Mouse (Mus musculus): Measurements from ENCODE around the gene Mptx2. TPM values are rescaled to one million over a fixed set of nuclear protein-coding genes. Genes with fewer than 3 reads are reported as not detected.
"Not testable (repeated sequence)": the region's sequence is repeated elsewhere in the genome, so short reads cannot be mapped to it uniquely, and the experiment has no call there.

The Mptx2 gene
- polyA plus RNA-seq, 1 experiment from 2014 or later, result not detected

DNA sequence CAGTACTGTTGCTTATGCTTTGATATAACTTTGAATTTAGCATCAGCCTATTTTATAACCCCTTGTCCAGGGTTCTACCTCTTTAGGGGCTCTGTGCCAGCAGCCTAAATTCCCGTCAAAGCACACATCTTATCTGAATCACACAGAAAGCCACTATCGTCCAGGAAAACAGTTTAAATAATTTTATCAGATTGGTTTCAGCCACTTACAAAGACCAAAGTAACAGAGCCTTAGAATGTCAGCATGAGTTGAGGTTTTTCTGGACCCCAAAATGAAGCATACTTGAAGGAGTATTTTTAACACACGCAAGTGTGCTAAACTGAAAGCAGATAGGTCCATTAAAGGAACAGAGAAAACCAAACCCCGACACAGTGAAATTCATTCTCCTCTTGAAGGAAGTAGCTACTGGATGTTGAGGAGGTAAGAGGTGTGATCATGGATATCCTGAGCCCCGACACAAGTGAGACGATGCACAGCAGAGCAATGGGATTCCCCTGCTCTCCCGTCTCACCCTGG is 36.0 kb upstream of the Mptx2 start:
- H3K36me3 ChIP-seq (ENCODE audit: control insufficient read depth, insufficient read depth, low read length); H3K4me3 ChIP-seq (ENCODE audit: low read length); H3K27ac ChIP-seq (ENCODE audit: low read depth, low read length); H3K27me3 ChIP-seq (replicated peaks; ENCODE audit: control insufficient read depth, insufficient read depth, low read length); ATAC-seq; H3K4me2 ChIP-seq (ENCODE audit: low read length); H3K9me3 ChIP-seq (ENCODE audit: control insufficient read depth, low read length); H3K4me1 ChIP-seq (ENCODE audit: control insufficient read depth, insufficient read depth, low read depth, low read length); H3K9ac ChIP-seq (ENCODE audit: low read depth, low read length): not testable (repeated sequence)
- 89% methylated on average over 7 of the region's 7 CpGs for WGBS

GRCm38 (mm10) chr1:173302795-173303194 is 25.2 kb upstream of the Mptx2 start:
- not testable (repeated sequence) for ATAC-seq; H3K4me2 ChIP-seq (ENCODE audit: low read length); H3K4me3 ChIP-seq (ENCODE audit: low read length); H3K9me3 ChIP-seq (ENCODE audit: control insufficient read depth, low read length); H3K27ac ChIP-seq (ENCODE audit: low read depth, low read length); H3K9ac ChIP-seq (ENCODE audit: low read depth, low read length); H3K27me3 ChIP-seq (replicated peaks; ENCODE audit: control insufficient read depth, insufficient read depth, low read length); H3K36me3 ChIP-seq (ENCODE audit: control insufficient read depth, insufficient read depth, low read length); H3K4me1 ChIP-seq (ENCODE audit: control insufficient read depth, insufficient read depth, low read depth, low read length)
- 65% methylated on average over 3 of the region's 3 CpGs for WGBS

- H3K9ac ChIP-seq (ENCODE audit: low read depth, low read length), result no peak within 1 kb of the TSS
- ATAC-seq, result no peak
- no peak within 1 kb of the TSS for H3K4me2 ChIP-seq (ENCODE audit: low read length)
Observed at GRCm38 (mm10) chr1:173265701-173266100, 11.9 kb downstream of the Mptx2 start, which contains the start of gene Olfr418. Olfr418 (plus strand) TSS chr1:173266001.

DNA sequence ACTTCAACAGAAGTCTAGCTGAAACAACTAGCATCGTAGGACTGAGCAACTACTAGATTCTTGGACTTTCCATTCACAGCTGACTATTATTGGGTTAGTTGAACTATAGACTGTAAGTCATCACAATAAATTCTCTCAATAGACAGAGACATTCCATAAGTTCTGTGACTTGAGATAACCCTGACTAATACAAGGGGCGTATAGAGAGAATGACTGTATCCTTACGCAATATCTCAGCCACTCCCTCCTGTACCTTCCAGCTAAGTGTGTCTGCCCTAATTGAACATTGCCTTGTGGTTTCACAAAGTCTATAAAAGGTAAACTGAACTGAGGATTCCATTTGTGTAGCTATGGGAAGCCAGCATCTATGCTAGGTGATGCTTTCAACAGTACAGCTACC is 27.7 kb downstream of the Mptx2 start:
- Histone ChIP-seq H3K9ac (ENCODE audit: low read depth, low read length) (no peak overlapping the region), H3K36me3 (ENCODE audit: control insufficient read depth, insufficient read depth, low read length) (no peaks in the 10 kb centered on the region), H3K9me3 (ENCODE audit: control insufficient read depth, low read length) (no peaks in the 10 kb centered on the region), H3K4me2 (ENCODE audit: low read length) (no peak overlapping the region), H3K27me3 (replicated peaks; ENCODE audit: control insufficient read depth, insufficient read depth, low read length) (no peaks in the 10 kb centered on the region), H3K4me3 (ENCODE audit: low read length) (no peak overlapping the region), H3K27ac (ENCODE audit: low read depth, low read length) (no peak overlapping the region), H3K4me1 (ENCODE audit: control insufficient read depth, insufficient read depth, low read depth, low read length) (no peaks in the 10 kb centered on the region)
- 91% methylated on average over 3 of the region's 3 CpGs for WGBS
- no peak for ATAC-seq

More at GRCm38 (mm10) chr1:173265701-173266100, 11.9 kb downstream of the Mptx2 start, which contains the start of gene Olfr418:
- H3K4me3 ChIP-seq (ENCODE audit: low read length), result no peak within 1 kb of the TSS
- no peak within 1 kb of the TSS for H3K27ac ChIP-seq (ENCODE audit: low read depth, low read length)
- no peaks in the 10 kb centered on the region for H3K4me1 ChIP-seq (ENCODE audit: control insufficient read depth, insufficient read depth, low read depth, low read length)
- no peaks in the 10 kb centered on the region for H3K36me3 ChIP-seq (ENCODE audit: control insufficient read depth, insufficient read depth, low read length)
- no peaks in the 10 kb centered on the region for H3K27me3 ChIP-seq (replicated peaks; ENCODE audit: control insufficient read depth, insufficient read depth, low read length)
- no peaks in the 10 kb centered on the region for H3K9me3 ChIP-seq (ENCODE audit: control insufficient read depth, low read length)

GRCm38 (mm10) chr1:173237004-173237403 is 40.6 kb downstream of the Mptx2 start:
- not testable (repeated sequence) for H3K4me2 ChIP-seq (ENCODE audit: low read length); ATAC-seq; H3K27ac ChIP-seq (ENCODE audit: low read depth, low read length); H3K9me3 ChIP-seq (ENCODE audit: control insufficient read depth, low read length); H3K4me1 ChIP-seq (ENCODE audit: control insufficient read depth, insufficient read depth, low read depth, low read length); H3K36me3 ChIP-seq (ENCODE audit: control insufficient read depth, insufficient read depth, low read length); H3K4me3 ChIP-seq (ENCODE audit: low read length); H3K9ac ChIP-seq (ENCODE audit: low read depth, low read length); H3K27me3 ChIP-seq (replicated peaks; ENCODE audit: control insufficient read depth, insufficient read depth, low read length)
- 81% methylated on average over 1 of the region's 1 CpGs for WGBS

GRCm38 (mm10) chr1:173227081-173227480 is 50.5 kb downstream of the Mptx2 start, which contains the start of gene Fcer1a:
Fcer1a (minus strand) TSS chr1:173227214.
- WGBS, result 92% methylated on average over 2 of the region's 2 CpGs
- Histone ChIP-seq H3K4me3 (ENCODE audit: low read length) (no peak within 1 kb of the TSS), H3K27me3 (replicated peaks; ENCODE audit: control insufficient read depth, insufficient read depth, low read length) (no peaks in the 10 kb centered on the region), H3K4me1 (ENCODE audit: control insufficient read depth, insufficient read depth, low read depth, low read length) (no peaks in the 10 kb centered on the region), H3K36me3 (ENCODE audit: control insufficient read depth, insufficient read depth, low read length) (no peaks in the 10 kb centered on the region), H3K27ac (ENCODE audit: low read depth, low read length) (no peak within 1 kb of the TSS), H3K9me3 (ENCODE audit: control insufficient read depth, low read length) (no peaks in the 10 kb centered on the region), H3K9ac (ENCODE audit: low read depth, low read length) (no peak within 1 kb of the TSS), H3K4me2 (ENCODE audit: low read length) (no peak within 1 kb of the TSS)
- ATAC-seq, result no peak

Other genes starting within 250 kb of the Mptx2 start
- not detected in 2 replicates for gene Olfr1408, start 140.4 kb downstream of the Mptx2 start, polyA plus RNA-seq (2015; fragmentation: Nextera tagmentation; extraction: Ambion mirVana)
- not detected in 2 replicates for gene Olfr1406, start 87.1 kb downstream of the Mptx2 start, polyA plus RNA-seq (2015; fragmentation: Nextera tagmentation; extraction: Ambion mirVana)
- gene Olfr218, start 80.0 kb downstream of the Mptx2 start, polyA plus RNA-seq (2015; fragmentation: Nextera tagmentation; extraction: Ambion mirVana), result not detected in 2 replicates
- gene Olfr1404, start 65.4 kb downstream of the Mptx2 start, polyA plus RNA-seq (2015; fragmentation: Nextera tagmentation; extraction: Ambion mirVana), result not detected in 2 replicates
- gene Fcer1a, start 50.6 kb downstream of the Mptx2 start, polyA plus RNA-seq (2015; fragmentation: Nextera tagmentation; extraction: Ambion mirVana), result not detected in 2 replicates
- not detected in 2 replicates for gene Olfr418, start 11.8 kb downstream of the Mptx2 start, polyA plus RNA-seq (2015; fragmentation: Nextera tagmentation; extraction: Ambion mirVana)
- 17.5 and 20.4 TPM in 2 replicates for gene Ackr1, start 56.0 kb upstream of the Mptx2 start, polyA plus RNA-seq (2015; fragmentation: Nextera tagmentation; extraction: Ambion mirVana)
- gene Aim2, start 73.1 kb upstream of the Mptx2 start, polyA plus RNA-seq (2015; fragmentation: Nextera tagmentation; extraction: Ambion mirVana), result 0.99 and 1.6 TPM in 2 replicates
- gene Cadm3, start 89.9 kb upstream of the Mptx2 start, polyA plus RNA-seq (2015; fragmentation: Nextera tagmentation; extraction: Ambion mirVana), result 64.9 and 70.2 TPM in 2 replicates
- 0.15 TPM in 1 of 2 replicates, not detected in the other for gene Ifi206, start 213.3 kb upstream of the Mptx2 start, polyA plus RNA-seq (2015; fragmentation: Nextera tagmentation; extraction: Ambion mirVana)